Mouse (Mus musculus) ES-Bruce4 (cell line): ENCODE measurements at regions not wholly inside any gene's neighbourhood (a gene's known extent, or its start where the extent isn't known, plus 50 kb on each side); places are given as distances from the start of the nearest gene placed in this dataset.

ENCODE experiments used
- CTCF ChIP-seq: IDR thresholded peaks from one replicate; pipeline ENCODE4 v1.8.1; 2011; ENCODE audit warnings: low read depth, low read length
- POLR2A ChIP-seq: IDR thresholded peaks from one replicate; pipeline ENCODE4 v1.8.1; 2011; ENCODE audit warnings: low read length; ENCODE audit not compliant: insufficient read depth

GRCm38 (mm10) chr8:11970515-11970914, 130.2 kb downstream of the Tex29 start:
- no peak for TF ChIP-seq CTCF
- no peak for TF ChIP-seq POLR2A
